Mouse (Mus musculus): ENCODE data around the gene Rps15a.

Gene Rps15a

DNA sequence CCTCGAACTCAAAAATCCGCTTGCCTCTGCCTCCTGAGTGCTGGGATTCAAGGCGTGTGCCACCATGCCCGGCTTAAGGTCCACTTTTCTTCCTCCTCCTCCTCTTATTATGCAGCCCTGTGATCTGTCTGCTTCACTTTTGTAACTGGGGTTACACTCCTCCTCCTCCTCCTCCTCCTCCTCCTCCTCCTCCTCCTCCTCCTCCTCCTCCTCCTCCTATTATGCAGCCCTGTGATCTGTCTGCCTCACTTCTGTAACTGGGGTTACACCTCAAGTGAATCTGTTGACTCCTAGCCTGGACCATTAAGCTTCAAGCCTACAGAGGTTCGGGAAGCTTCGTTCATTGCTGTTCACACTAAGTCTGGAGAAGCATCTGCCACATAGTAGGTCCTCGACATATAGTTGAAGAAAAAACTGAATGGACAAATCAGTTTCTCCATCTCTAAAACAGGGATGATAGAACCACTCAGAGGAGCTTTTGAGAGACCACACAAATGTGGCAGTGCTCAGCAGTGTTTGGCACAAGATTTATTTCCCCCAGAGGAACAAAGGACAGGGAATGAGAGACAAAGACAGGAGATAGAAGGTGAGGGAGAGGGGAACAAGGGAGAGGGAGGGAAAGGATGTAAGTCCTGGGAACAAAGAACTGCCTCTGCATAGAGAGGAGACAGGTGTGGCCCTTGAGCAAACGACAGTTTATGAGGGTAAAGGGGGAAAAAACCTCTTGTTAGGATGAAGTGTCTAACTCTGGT is 975 bp upstream of the Rps15a start:
- DNase-seq (ENCODE audit: low spot score in 2 of 2), result no peak

- DNase-seq (ENCODE audit: low spot score in 2 of 2), result no peak
Observed at GRCm38 (mm10) chr7:118115533-118115876, 483 bp downstream of the Rps15a start.

GRCm38 (mm10) chr7:118113541-118114297 is 2.3 kb downstream of the Rps15a start:
- no peak for DNase-seq (ENCODE audit: low spot score in 2 of 2)

GRCm38 (mm10) chr7:118111128-118111527 is 4.9 kb downstream of the Rps15a start:
- DNase-seq (ENCODE audit: low spot score in 2 of 2), result no peak

- no peak for DNase-seq (ENCODE audit: low spot score in 2 of 2)
Observed at GRCm38 (mm10) chr7:118107671-118108070, 8.3 kb downstream of the Rps15a start.

- DNase-seq (ENCODE audit: low spot score in 2 of 2), result no peak
Observed at GRCm38 (mm10) chr7:118104458-118105052, 11.4 kb downstream of the Rps15a start.

- DNase-seq (ENCODE audit: low spot score in 2 of 2), result no peak
Observed at GRCm38 (mm10) chr7:118103462-118104379, 12.3 kb downstream of the Rps15a start.

GRCm38 (mm10) chr7:118102678-118103461 is 13.1 kb downstream of the Rps15a start:
- DNase-seq (ENCODE audit: low spot score in 2 of 2), result no peak

GRCm38 (mm10) chr7:118102231-118102630 is 13.8 kb downstream of the Rps15a start:
- DNase-seq (ENCODE audit: low spot score in 2 of 2), result peak in 1 of 2 experiments; percentile 48

- DNase-seq (ENCODE audit: low spot score in 2 of 2), result no peak
Observed at GRCm38 (mm10) chr7:118097615-118098014, 18.4 kb downstream of the Rps15a start.

DNA sequence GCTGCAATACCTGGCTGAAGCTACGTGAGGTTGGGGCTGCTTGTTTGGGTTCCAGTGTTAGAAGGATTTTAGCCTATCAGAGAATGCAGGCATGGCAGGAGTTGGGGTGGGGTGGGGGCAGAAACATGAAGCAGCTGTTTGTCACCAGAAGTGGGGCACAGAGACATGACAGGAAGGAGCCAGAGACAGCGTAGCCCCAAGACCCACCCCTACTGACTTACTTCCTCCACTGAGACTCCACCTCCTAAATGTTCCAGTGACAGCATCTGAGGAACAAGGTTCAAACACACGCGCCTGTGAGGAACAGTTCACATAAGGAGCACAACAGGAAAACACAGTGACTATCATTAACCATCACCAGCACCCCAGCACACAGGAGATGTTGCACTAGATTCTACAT is 36.0 kb downstream of the Rps15a start:
- DNase-seq (ENCODE audit: low spot score in 2 of 2), result no peak

DNA sequence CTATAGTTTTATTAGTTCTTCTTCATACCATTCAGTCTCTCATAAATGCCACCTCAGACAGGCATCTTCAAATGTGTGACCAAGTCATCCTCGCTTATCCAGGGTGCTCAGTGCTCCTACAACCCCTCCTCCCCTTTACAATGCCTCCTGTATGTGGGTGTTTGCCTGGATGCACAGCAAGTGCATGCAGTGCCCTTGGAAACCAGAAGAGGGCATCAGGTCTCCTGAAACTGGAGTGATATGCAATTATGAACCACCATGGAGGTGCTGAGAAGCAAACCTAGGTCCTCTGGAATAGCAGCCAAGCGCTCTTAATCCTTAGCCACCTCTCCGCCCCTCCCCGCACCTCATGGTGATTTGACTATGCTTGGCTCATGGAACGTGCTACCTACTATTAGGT is 36.9 kb downstream of the Rps15a start:
- no peak for DNase-seq (ENCODE audit: low spot score in 2 of 2)

GRCm38 (mm10) chr7:118067261-118067660 is 48.7 kb downstream of the Rps15a start:
- DNase-seq (ENCODE audit: low spot score in 2 of 2), result peak; percentile 17 to 33

DNA sequence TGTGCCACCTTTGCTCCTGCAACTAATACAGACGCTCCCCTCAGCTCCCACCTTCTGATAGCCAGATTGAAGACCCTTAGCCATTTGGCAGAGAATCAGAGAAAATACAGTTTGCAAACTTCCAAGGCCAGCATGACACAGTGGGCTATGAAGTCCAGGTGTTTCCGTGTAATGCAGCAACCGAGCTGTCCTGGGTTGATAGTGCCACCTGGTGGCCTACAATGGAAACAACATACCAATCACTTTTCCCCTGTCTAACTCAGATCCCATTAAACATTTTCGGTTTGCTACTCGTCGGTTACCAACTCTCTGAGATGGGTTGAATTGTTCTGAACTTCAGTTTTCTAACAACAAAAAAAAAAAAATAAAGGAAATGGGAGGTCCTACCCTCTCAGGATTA is 59.7 kb downstream of the Rps15a start:
- DNase-seq (ENCODE audit: low spot score in 2 of 2), result no peak
